Mouse (Mus musculus) frontal cortex, adult 2 months (tissue): ENCODE results near the gene Tmco4. TPM values are rescaled to one million over a fixed set of nuclear protein-coding genes. Genes with fewer than 3 reads are reported as not detected.

ENCODE experiments used
- DNase-seq, 2 experiments: peaks; one replicate each; pipeline ENCODE4 v3.0.0; 2022; ENCODE audit warnings: low spot score in 1 of 2; ENCODE audit errors: extremely low spot score in 1 of 2
- polyA plus RNA-seq: library from polyadenylated mRNA; depleted of rRNA; stranded (reverse); fragments of >200 nt; gene quantifications from 2 replicates; pipeline ENCODE4 v1.2.3, GENCODE M21; 2012; rRNA removed

Tmco4 gene
- polyA plus RNA-seq, 1 experiment: 3.3 TPM

DNA sequence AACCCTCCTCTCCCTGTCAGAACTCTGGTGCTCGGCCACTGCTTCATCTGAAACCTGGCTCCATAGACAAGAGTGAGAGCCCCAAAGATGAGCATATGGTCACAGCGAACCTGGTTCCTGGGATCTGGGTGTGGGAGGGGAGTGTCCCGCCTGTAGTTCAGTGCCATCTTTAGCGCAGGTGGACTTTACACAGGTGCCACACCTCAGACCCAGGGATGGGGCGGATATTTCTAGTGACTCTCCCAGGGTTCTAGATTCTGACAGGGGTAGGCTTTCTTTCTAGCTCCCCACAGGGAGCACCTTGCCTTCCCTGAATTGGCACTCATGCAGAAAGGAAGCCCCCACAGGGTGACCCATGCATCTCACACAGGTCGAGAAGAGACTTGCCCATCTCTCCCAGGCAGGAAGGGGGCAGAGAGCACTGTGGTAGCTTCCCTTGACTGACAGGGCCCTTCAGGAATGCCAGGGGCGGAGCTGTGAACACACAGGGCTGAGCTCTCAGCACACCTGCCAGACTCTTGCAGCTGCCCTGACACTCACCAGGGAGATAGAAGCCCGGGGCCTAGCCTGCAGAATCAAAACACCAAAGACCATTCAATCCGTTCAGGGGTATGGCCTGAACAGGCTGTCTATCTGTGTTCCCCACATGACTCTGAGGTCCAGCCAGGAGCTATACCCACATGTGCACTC lies 116.4 kb downstream of the Tmco4 start:
- DNase-seq: no peak

DNA sequence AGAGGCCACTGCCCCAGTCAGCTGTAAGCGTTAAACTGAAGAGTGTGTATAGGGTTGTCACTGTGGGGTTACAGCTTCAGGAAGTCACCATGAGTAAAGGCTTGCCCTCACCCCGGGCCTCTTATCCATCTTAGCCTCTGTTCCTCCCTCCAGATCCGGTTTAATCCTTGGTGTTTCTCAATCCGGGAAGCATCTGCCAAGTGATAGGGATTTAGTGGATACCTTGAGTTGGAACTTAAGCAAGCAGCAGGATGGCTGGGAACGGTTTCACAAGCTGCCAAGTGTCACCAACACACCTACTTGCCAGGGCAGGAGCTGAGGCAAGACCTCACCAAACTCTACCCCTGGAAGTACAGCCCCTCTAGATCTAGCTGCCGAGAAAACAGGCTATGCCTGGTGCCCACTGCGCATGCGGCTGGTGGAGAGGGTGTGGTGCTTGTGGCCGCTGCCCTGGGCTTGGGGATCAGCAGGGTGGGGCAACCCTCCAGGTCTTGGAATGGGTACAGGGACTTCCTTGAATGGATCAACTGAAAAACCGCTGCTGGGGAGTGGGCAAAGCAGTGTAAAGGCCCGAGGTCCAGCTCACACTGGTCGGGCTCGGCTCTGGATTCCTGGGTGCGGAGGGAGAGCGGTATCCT lies 117.7 kb downstream of the Tmco4 start:
- DNase-seq: no peak

GRCm38 (mm10) chr4:139091066-139091465 lies 118.4 kb downstream of the Tmco4 start:
- DNase-seq: no peak

DNA sequence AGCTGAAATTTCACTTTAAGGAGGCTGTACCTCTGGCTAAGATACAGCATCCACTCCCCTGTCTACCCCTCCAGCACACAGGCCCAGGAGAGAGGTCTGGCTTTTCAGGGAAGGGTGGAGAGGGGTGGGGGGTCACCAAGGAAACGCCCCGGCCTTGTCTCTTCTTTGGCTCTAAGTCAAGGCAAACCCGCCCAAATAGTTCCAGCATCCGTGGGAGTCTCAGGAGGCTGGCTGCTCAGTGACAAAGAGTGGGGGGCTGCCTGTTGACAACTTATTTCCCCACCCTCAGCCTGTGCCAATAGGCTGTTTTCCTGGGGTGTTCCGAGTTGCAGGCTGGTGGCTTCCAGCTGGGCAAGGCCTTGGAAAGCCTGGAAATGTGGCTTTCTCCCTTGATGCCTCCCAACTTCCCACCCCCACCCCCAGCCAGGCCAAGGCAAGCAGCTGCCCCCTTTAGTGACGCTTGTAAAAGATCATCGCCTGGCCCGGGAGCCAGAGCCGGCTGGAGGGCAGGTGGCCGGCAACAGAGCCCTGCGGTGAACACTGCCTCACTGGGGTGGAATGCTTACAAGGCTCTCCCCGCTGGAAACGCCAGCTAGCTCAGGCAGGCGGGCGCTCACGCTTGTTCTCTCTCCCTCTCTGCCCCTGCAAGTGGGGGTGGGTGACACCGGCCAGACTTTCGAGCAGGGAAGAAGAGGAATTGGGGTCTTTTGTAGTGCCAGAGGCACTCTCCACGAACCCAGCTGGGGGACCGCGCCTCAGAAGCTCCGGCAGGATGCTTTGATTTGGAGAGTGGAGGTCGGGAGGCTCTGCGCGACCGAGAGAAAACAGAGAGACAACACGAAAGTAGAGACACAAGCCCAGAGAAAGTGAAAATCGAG lies 119.0 kb downstream of the Tmco4 start:
- no peak for DNase-seq

DNA sequence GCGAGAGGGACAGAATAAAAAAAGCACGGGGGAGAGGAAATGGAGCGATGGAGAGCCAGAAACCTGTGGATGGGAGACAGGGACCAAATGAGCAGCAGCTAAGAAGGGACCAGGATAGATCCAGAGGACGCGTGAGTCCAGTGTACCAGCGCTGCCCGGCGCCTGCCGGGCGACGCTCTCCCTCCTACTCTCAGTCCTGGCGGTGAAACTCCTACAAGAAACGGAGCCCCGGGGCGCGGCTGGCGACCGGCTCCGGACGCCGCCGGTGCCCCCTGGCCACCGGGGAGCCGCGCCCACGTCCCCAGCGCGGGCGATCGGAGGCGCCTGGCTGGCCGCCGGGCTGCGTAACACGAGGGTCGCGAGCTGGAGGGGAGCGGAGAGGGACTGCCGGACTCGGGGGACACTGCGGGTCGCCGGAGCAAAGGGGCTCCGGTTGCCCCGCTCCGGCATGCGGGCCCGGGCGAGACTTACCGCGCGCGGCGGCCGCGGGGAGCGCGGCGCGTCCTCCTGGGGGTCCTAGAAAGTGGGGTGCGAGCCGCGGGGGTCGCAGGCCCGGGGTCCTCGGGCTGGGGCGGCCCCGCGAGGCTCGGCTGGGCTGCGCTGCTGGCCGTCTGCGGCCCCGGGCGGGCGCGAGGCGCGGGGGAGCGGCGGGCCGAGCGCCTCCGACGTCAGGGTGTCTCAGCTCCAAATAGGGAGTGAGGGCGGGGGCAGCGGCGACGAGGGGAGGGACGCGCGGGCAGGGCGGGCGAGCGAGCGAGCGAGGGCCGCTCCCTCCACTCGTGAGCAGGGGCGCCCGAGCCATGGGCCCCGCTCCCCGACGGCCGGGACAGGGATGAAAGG lies 119.9 kb downstream of the Tmco4 start, which contains the start of gene Nbl1:
TSS of gene Nbl1 (minus strand) at position 638 of the 840 bp plus-strand sequence.
- DNase-seq: no peak

DNA sequence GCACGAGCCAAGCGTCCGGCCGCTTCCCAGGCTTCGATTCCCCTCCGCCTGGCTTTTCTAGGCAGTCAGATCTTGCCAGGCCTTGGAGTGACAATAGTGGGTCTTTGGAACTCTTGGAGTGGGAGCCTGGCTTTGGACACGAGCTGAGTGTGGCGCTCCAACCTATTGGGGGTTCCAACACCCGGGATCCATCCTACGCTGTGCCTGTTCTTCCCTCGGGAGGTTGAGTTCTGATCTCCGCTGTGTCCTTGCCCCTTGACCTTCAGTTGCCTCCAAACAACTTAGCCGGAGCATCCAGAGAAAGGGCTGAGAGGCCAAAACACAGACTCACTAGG lies 120.5 kb downstream of the Tmco4 start:
- DNase-seq: no peak

- no peak for DNase-seq
Observed at GRCm38 (mm10) chr4:139095406-139095805, 122.7 kb downstream of the Tmco4 start.

DNA sequence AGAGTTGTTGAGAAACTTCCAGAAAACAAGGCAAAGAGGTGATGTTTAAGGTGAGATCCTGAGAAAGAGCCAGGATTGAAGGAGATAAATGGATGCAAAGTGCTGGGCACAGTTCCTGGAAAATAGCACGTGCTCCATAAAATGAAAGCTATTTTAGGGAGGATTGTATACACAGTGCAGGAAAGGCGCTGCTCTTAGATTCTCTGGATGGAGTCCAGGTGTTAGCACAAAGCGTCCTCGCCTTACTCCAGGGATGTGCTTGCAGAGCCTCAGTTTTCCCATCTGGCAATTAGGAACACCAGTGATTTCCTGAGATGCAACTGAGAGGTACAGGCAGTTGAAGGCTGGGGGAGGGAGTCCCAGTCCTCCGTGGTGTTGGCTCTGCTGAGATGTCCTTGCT lies 123.5 kb downstream of the Tmco4 start:
- DNase-seq: no peak

- no peak for DNase-seq
Observed at GRCm38 (mm10) chr4:139100326-139100725, 127.6 kb downstream of the Tmco4 start.

GRCm38 (mm10) chr4:139101546-139101945 lies 128.9 kb downstream of the Tmco4 start:
- DNase-seq: no peak

DNA sequence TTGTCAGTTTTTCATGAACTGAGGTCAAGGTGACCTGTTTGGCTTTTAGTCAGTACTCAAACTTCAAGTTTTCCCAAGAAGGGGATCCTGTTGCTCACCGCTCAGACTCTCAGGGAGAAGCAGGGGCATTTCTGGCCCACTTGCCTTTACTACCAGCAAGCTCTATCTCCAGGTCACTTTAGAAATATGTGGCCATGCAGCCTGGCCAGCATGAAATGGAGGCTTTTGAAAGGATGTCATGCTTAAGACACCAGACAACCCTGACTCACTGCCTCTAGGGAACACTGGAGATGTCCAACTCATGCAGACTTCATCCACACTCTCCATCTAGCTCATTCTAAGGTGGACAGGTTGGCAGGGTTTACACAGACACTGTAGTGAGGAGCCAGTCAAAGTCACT lies 132.8 kb downstream of the Tmco4 start:
- no peak for DNase-seq

Other genes starting within 250 kb of the Tmco4 start
- 0.16 and 0.29 TPM in 2 replicates for gene Pla2g2c, start 248.1 kb upstream of the Tmco4 start, polyA plus RNA-seq
- gene Ubxn10, start 235.7 kb upstream of the Tmco4 start, polyA plus RNA-seq: 1.2 and 1.4 TPM in 2 replicates
- 0.08 and 0.13 TPM in 2 replicates for gene Pla2g2f, start 215.3 kb upstream of the Tmco4 start, polyA plus RNA-seq
- gene Pla2g2d, start 197.2 kb upstream of the Tmco4 start, polyA plus RNA-seq: 0.17 and 0.58 TPM in 2 replicates
- 6.4 and 9.2 TPM in 2 replicates for gene Pla2g5, start 109.4 kb upstream of the Tmco4 start, polyA plus RNA-seq
- not detected in 2 replicates for gene Gm13030, start 98.9 kb upstream of the Tmco4 start, polyA plus RNA-seq
- gene Pla2g2e, start 94.9 kb upstream of the Tmco4 start, polyA plus RNA-seq: 0.19 TPM in 1 of 2 replicates, not detected in the other
- 11.3 and 13.3 TPM in 2 replicates for gene Otud3, start 58.9 kb upstream of the Tmco4 start, polyA plus RNA-seq
- not detected in 2 replicates for gene Rnf186, start 5.8 kb upstream of the Tmco4 start, polyA plus RNA-seq
- 6.2 and 6.6 TPM in 2 replicates for gene Htr6, start 102.7 kb downstream of the Tmco4 start, polyA plus RNA-seq
- gene Nbl1, start 120.1 kb downstream of the Tmco4 start, polyA plus RNA-seq: 78.9 and 79.7 TPM in 2 replicates
- 162 and 170 TPM in 2 replicates for gene Minos1, start 158.2 kb downstream of the Tmco4 start, polyA plus RNA-seq
- 222 and 227 TPM in 2 replicates for gene Capzb, start 220.0 kb downstream of the Tmco4 start, polyA plus RNA-seq